Comparison of ENCODE assay signal across 17 mouse cellular contexts in the genomic region with DNA sequence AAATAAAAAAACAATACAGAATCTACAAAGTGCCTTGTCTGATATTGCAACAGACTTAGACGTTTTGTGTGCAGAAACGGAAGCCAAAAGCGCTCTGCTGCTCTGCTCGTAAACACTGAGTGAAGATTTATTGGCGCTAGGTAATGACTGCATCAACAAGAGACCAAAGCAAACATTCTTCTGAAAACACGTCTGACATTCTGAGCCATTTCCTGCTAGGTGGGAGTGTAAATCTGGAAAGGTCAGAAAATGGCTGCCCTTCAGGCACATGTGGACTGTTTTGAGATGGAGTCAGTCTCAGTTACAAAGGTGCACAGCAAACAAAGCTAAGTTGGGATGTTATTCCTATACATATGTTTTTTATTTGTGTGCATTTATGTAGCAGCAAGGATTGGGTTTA.
DNase-seq lines count a peak whose midpoint lies in the region; ATAC-seq lines count a peak whose summit lies in the region.
"Had no signal": no experiment of that assay in that cellular context is flagged by ENCODE, and none has a peak within 500 bp of the region (broad histone marks: within the 10 kb centered on the region; RNA-seq: fewer than 3 reads in every experiment).

No protein-coding gene starts in this region.

- 0 out of 2 replicates have a peak, but pooled peaks cover 5% of the 10 kb centered on the region for H3K4me1 ChIP-seq in kidney, embryonic 16.5 days (ENCODE audit: insufficient read depth, low read length)

- no peak overlapping the region for H3K9ac ChIP-seq in kidney, embryonic 16.5 days (replicated peaks; ENCODE audit: low read length)
- H3K9ac ChIP-seq: liver, postnatal 0 days had no signal

- no peaks in the 10 kb centered on the region for H3K27me3 ChIP-seq in kidney, embryonic 16.5 days (ENCODE audit: insufficient read depth, low read length)

- intact Hi-C loops in left cerebral cortex, postnatal 10 days (cut with DNase I) = no loop called here

- H3K36me3 ChIP-seq in kidney, embryonic 16.5 days (ENCODE audit: insufficient read depth, low read length) = no peaks in the 10 kb centered on the region
- H3K36me3 ChIP-seq: forebrain, embryonic 10.5 days had no signal

- H3K4me2 ChIP-seq in kidney, embryonic 16.5 days (replicated peaks; ENCODE audit: low read depth, low read length) = no peak overlapping the region

- H3K9me3 ChIP-seq in kidney, embryonic 16.5 days (ENCODE audit: low read length) = no peaks in the 10 kb centered on the region
- H3K9me3 ChIP-seq: forebrain, embryonic 10.5 days had no signal

- ATAC-seq in kidney, embryonic 16.5 days (ENCODE audit: low FRiP score, low TSS enrichment) = peak; percentile 82
- ATAC-seq: intestine, embryonic 16.5 days; liver, postnatal 0 days had no signal

- 12% methylated on average over 6 of the region's 6 CpGs for WGBS in kidney, embryonic 16.5 days

- H3K4me3 ChIP-seq in kidney, embryonic 16.5 days (ENCODE audit: low read length) = no peak overlapping the region
- H3K4me3 ChIP-seq: forebrain, embryonic 10.5 days had no signal

- H3K27ac ChIP-seq in kidney, embryonic 16.5 days (ENCODE audit: low read length) = no peak overlapping the region
- H3K27ac ChIP-seq: forebrain, embryonic 10.5 days had no signal

- no peak for DNase-seq in kidney, adult 8-10 months
- DNase-seq in embryo, embryonic 11 days = peak; percentile 67
- peak; percentile 89 for DNase-seq in hindlimb bud, embryonic 11.5 days (ENCODE audit: extremely low spot score, low read depth, low spot score)
- peak; percentile 25 for DNase-seq in neural tube, embryonic 10.5 days (ENCODE audit: extremely low spot score, low spot score)
- DNase-seq in heart, adult 18-20 months = no peak
- no peak for DNase-seq in left cerebral cortex, postnatal 10 days (ENCODE audit: extremely low spot score in 1 of 2, low spot score in 2 of 2)
- DNase-seq in urinary bladder, adult 2 months (ENCODE audit: low spot score) = no peak
- DNase-seq: cerebellum, adult 2 months; cerebellum, postnatal 36 days; gastrocnemius, postnatal 14 days; kidney, postnatal 4 days; liver, postnatal 0 days; lung, postnatal 14 days; thymus, postnatal 4 days had no signal

Comparison
In these comparisons a context has a peak if more than half of its experiments do, and no peak if none do; other contexts are left out.
1. DNase-seq: peak in embryo, embryonic 11 days (single experiment), hindlimb bud, embryonic 11.5 days (single experiment) and neural tube, embryonic 10.5 days (single experiment); none in kidney, adult 8-10 months (0 of 2), heart, adult 18-20 months (0 of 2), left cerebral cortex, postnatal 10 days (0 of 2) and urinary bladder, adult 2 months (single experiment).